Mouse (Mus musculus): ENCODE results near the gene Sema6d. TPM values are rescaled to one million over a fixed set of nuclear protein-coding genes. Genes with fewer than 3 reads are reported as not detected.

Gene Sema6d
- polyA plus RNA-seq, 1 experiment from 2014 or later, result 16.5 TPM

GRCm38 (mm10) chr2:124403571-124403970 lies 313.8 kb downstream of the Sema6d start:
- 59% methylated on average over 8 of the region's 8 CpGs for WGBS
- ATAC-seq (replicated peaks; ENCODE audit: insufficient number of reproducible peaks, insufficient read depth, low FRiP score, low read depth), result no peak
- no peak overlapping the region for H3K4me3 ChIP-seq

GRCm38 (mm10) chr2:124403981-124404380 lies 314.2 kb downstream of the Sema6d start:
- H3K36me3 ChIP-seq, result no peaks in the 10 kb centered on the region
- H3K27ac ChIP-seq, result no peak overlapping the region
- WGBS, result 25% methylated on average over 6 of the region's 6 CpGs
- H3K4me1 ChIP-seq (replicated peaks), result peaks cover 18% of the 10 kb centered on the region
- H3K4me2 ChIP-seq, result no peak overlapping the region
- no peak overlapping the region for H3K4me3 ChIP-seq
- H3K9ac ChIP-seq, result no peak overlapping the region
- H3K27me3 ChIP-seq, result no peaks in the 10 kb centered on the region
- no peaks in the 10 kb centered on the region for H3K9me3 ChIP-seq (replicated peaks)
- ATAC-seq (replicated peaks; ENCODE audit: insufficient number of reproducible peaks, insufficient read depth, low FRiP score, low read depth), result no peak

More at GRCm38 (mm10) chr2:124403571-124403970, 313.8 kb downstream of the Sema6d start:
- Histone ChIP-seq H3K4me2 (no peak overlapping the region), H3K9me3 (replicated peaks) (no peaks in the 10 kb centered on the region), H3K27ac (no peak overlapping the region), H3K9ac (no peak overlapping the region), H3K36me3 (no peaks in the 10 kb centered on the region), H3K27me3 (no peaks in the 10 kb centered on the region), H3K4me1 (replicated peaks) (peaks cover 15% of the 10 kb centered on the region)

- 82% methylated on average over 6 of the region's 6 CpGs for WGBS
Measured at GRCm38 (mm10) chr2:124404631-124405562, 315.1 kb downstream of the Sema6d start.

DNA sequence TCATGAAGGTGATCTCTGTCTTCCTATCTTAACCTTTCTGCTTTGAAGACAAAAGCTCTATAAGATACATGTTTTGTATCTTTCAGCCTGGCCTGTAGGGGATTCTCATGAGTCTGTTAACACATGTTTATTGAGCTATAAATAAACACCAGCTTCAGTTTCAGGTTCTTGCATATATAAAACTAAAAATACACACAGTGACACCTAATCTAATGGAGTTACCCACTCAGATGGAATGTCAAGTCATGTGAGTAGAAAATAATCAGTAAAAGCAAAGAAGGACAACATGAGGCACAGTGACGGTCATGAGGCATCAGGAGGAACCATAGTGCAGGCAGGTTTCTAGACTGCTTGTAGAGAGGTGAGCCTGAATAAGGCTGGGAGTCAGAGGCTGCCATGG lies 319.2 kb downstream of the Sema6d start:
- 45% methylated on average over 1 of the region's 1 CpGs for WGBS
- no peaks in the 10 kb centered on the region for H3K36me3 ChIP-seq
- H3K4me3 ChIP-seq, result no peak overlapping the region
- H3K9ac ChIP-seq, result no peak overlapping the region
- H3K4me2 ChIP-seq, result no peak overlapping the region
- H3K27ac ChIP-seq, result peak overlapping the region; percentile 57; the same call in 1 of the 2 replicates
- no peaks in the 10 kb centered on the region for H3K27me3 ChIP-seq
- no peak for ATAC-seq (replicated peaks; ENCODE audit: insufficient number of reproducible peaks, insufficient read depth, low FRiP score, low read depth)
- H3K4me1 ChIP-seq (replicated peaks), result peaks cover 23% of the 10 kb centered on the region
- H3K9me3 ChIP-seq (replicated peaks), result no peaks in the 10 kb centered on the region

More at GRCm38 (mm10) chr2:124404631-124405562, 315.1 kb downstream of the Sema6d start:
- no peaks in the 10 kb centered on the region for H3K9me3 ChIP-seq (replicated peaks)
- H3K36me3 ChIP-seq, result no peaks in the 10 kb centered on the region
- H3K4me3 ChIP-seq, result no peak overlapping the region
- H3K27me3 ChIP-seq, result no peaks in the 10 kb centered on the region
- peaks cover 21% of the 10 kb centered on the region for H3K4me1 ChIP-seq (replicated peaks)
- no peak for ATAC-seq (replicated peaks; ENCODE audit: insufficient number of reproducible peaks, insufficient read depth, low FRiP score, low read depth)
- no peak overlapping the region for H3K27ac ChIP-seq
- no peak overlapping the region for H3K9ac ChIP-seq
- H3K4me2 ChIP-seq, result no peak overlapping the region

- H3K4me1 ChIP-seq (replicated peaks), result peaks cover 11% of the 10 kb centered on the region
- no peak for ATAC-seq (replicated peaks; ENCODE audit: insufficient number of reproducible peaks, insufficient read depth, low FRiP score, low read depth)
- H3K9me3 ChIP-seq (replicated peaks), result no peaks in the 10 kb centered on the region
- WGBS, result 66% methylated on average over 3 of the region's 3 CpGs
- H3K27ac ChIP-seq, result no peak overlapping the region
- no peak overlapping the region for H3K9ac ChIP-seq
- no peak overlapping the region for H3K4me3 ChIP-seq
- H3K36me3 ChIP-seq, result no peaks in the 10 kb centered on the region
- H3K4me2 ChIP-seq, result no peak overlapping the region
- no peaks in the 10 kb centered on the region for H3K27me3 ChIP-seq
Measured at GRCm38 (mm10) chr2:124416730-124417129, 327.0 kb downstream of the Sema6d start.

DNA sequence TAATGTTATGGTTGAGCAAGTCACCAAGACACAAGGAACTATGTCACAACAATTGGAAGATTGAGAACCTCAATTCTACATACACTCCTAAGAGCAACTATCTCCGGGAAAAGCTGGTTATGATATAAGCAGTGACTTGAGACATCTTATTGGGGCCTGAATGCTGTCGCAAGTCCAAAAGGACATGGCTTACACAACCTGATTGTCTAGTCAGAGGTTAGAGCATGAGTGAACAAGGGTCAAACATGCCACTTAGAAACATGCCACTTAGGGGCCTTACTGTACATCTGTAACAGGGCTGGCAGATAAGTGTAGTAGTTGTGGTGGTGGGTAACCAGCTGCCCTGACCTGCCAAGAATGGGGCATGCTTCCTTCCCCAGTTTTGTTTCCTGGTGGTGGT lies 328.6 kb downstream of the Sema6d start:
- WGBS, result 85% methylated on average over 2 of the region's 2 CpGs
- H3K27me3 ChIP-seq, result no peaks in the 10 kb centered on the region
- no peak for ATAC-seq (replicated peaks; ENCODE audit: insufficient number of reproducible peaks, insufficient read depth, low FRiP score, low read depth)
- peaks cover 9% of the 10 kb centered on the region for H3K4me1 ChIP-seq (replicated peaks)
- no peak overlapping the region for H3K9ac ChIP-seq
- H3K4me2 ChIP-seq, result no peak overlapping the region
- H3K9me3 ChIP-seq (replicated peaks), result no peaks in the 10 kb centered on the region
- no peak overlapping the region for H3K27ac ChIP-seq
- no peaks in the 10 kb centered on the region for H3K36me3 ChIP-seq
- H3K4me3 ChIP-seq, result no peak overlapping the region

DNA sequence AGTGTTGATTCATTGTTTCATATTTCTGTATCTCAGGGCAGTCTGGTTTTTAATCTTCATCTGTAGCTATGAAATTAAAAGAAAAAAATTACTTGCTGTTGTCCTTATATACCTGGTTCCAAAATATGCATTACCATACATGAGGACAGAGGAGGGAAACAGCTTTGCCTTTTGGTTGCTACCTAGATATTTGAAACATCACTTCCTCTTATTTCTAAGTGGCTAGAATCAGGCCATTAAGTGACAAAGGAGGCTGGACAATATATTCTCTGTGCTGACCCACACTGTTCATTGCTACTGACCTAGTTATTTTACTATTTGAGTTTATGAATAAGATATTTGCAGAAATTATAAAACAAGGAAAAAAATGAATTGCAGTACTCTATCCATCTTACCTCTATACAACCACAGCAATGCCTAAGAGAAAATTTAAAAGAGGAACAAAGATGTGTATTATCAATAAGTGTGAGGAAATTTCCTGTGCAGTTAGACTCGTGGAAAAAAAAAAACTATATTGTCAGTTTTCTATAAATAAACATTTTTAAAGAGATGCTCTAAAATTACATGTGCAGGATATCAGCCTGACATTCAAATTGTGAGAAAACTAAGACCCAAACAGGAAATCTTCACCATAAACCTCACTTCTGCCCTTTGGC lies 330.5 kb downstream of the Sema6d start:
- no peak overlapping the region for H3K4me2 ChIP-seq
- H3K4me1 ChIP-seq (replicated peaks), result peaks cover 5% of the 10 kb centered on the region; the same call in 1 of the 2 replicates
- H3K4me3 ChIP-seq, result no peak overlapping the region
- H3K9me3 ChIP-seq (replicated peaks), result no peaks in the 10 kb centered on the region
- no peak overlapping the region for H3K9ac ChIP-seq
- no peak for ATAC-seq (replicated peaks; ENCODE audit: insufficient number of reproducible peaks, insufficient read depth, low FRiP score, low read depth)
- no peaks in the 10 kb centered on the region for H3K36me3 ChIP-seq
- H3K27ac ChIP-seq, result no peak overlapping the region
- H3K27me3 ChIP-seq, result no peaks in the 10 kb centered on the region
- 43% methylated on average over 1 of the region's 1 CpGs for WGBS

DNA sequence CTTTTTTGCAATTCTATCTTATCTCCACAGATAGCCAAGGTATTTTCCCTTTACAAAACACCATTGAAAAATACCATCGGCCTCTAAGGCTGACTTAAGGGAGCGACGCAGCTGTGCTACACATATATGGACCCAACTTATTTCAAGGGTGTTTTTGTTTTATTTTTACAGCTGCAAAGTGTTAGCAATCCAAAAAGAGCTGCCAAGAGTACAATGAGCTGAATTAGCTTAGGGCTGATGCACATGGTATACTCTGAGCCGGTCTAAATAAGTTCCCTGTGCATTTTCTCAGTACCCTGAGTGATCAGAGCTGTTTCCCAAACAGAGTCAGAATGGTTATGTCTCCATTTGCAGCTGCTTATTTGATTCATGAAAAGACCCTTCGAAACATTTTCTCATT lies 340.0 kb downstream of the Sema6d start:
- no peak for ATAC-seq (replicated peaks; ENCODE audit: insufficient number of reproducible peaks, insufficient read depth, low FRiP score, low read depth)
- Histone ChIP-seq H3K9ac (no peak overlapping the region), H3K4me2 (no peak overlapping the region), H3K27ac (no peak overlapping the region), H3K4me3 (no peak overlapping the region), H3K27me3 (no peaks in the 10 kb centered on the region), H3K9me3 (replicated peaks) (no peaks in the 10 kb centered on the region), H3K36me3 (no peaks in the 10 kb centered on the region), H3K4me1 (replicated peaks) (peaks cover 3% of the 10 kb centered on the region; the same call in 1 of the 2 replicates)
- 57% methylated on average over 5 of the region's 5 CpGs for WGBS

- 79% methylated on average over 3 of the region's 3 CpGs for WGBS
- H3K27me3 ChIP-seq, result no peaks in the 10 kb centered on the region
Measured at GRCm38 (mm10) chr2:124430708-124431107, 340.9 kb downstream of the Sema6d start.

DNA sequence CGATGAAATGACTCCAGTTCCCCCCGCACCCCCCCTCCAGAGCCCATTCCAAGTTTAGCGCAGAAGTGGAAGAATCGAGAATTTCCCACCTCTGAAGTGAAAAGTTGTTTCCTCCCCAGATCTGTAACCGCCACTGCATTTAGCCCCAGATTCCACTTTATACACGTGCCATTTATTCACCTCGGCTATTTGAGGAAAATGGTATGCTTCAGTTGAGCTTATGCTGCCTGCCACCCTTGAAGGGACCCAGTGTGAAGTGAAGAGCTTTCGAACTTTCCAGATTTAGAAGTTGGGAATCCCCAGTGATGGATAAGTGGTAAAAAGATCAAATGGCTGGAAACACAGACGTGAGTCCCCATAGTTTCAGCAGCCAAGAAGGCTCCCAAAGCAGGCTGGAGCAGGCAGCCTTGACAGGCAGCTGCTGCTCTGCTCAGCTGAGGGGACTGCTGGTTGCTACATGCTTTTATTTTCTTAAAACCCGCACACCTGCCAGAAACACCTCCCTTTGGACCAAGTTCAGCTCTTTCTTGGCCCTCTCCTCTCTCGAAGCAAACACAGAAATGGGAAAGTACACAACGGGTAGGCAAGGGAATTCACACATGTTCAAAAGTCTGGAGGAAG lies 345.7 kb downstream of the Sema6d start:
- no peak overlapping the region for H3K4me2 ChIP-seq
- no peaks in the 10 kb centered on the region for H3K27me3 ChIP-seq
- no peak overlapping the region for H3K4me3 ChIP-seq
- H3K4me1 ChIP-seq (replicated peaks), result peaks cover 13% of the 10 kb centered on the region
- no peaks in the 10 kb centered on the region for H3K9me3 ChIP-seq (replicated peaks)
- H3K27ac ChIP-seq, result no peak overlapping the region; the same call in 1 of the 2 replicates
- H3K36me3 ChIP-seq, result no peaks in the 10 kb centered on the region
- H3K9ac ChIP-seq, result no peak overlapping the region
- WGBS, result 55% methylated on average over 12 of the region's 12 CpGs
- ATAC-seq (replicated peaks; ENCODE audit: insufficient number of reproducible peaks, insufficient read depth, low FRiP score, low read depth), result no peak

More at GRCm38 (mm10) chr2:124430708-124431107, 340.9 kb downstream of the Sema6d start:
- Histone ChIP-seq H3K27ac (no peak overlapping the region), H3K9me3 (replicated peaks) (no peaks in the 10 kb centered on the region), H3K36me3 (no peaks in the 10 kb centered on the region), H3K4me2 (no peak overlapping the region), H3K4me3 (no peak overlapping the region), H3K4me1 (replicated peaks) (peaks cover 10% of the 10 kb centered on the region), H3K9ac (no peak overlapping the region)
- ATAC-seq (replicated peaks; ENCODE audit: insufficient number of reproducible peaks, insufficient read depth, low FRiP score, low read depth), result no peak

GRCm38 (mm10) chr2:124436704-124437103 lies 346.9 kb downstream of the Sema6d start:
- no peaks in the 10 kb centered on the region for H3K9me3 ChIP-seq (replicated peaks)
- H3K4me2 ChIP-seq, result no peak overlapping the region
- H3K27ac ChIP-seq, result no peak overlapping the region
- 43% methylated on average over 8 of the region's 8 CpGs for WGBS
- no peaks in the 10 kb centered on the region for H3K27me3 ChIP-seq
- no peaks in the 10 kb centered on the region for H3K36me3 ChIP-seq
- no peak overlapping the region for H3K4me3 ChIP-seq
- H3K9ac ChIP-seq, result no peak overlapping the region
- H3K4me1 ChIP-seq (replicated peaks), result peaks cover 13% of the 10 kb centered on the region
- no peak for ATAC-seq (replicated peaks; ENCODE audit: insufficient number of reproducible peaks, insufficient read depth, low FRiP score, low read depth)

Measured in heart, embryonic 15.5 days (tissue).